Comparison of ENCODE assay signal across 7 mouse cellular contexts in the genomic region with DNA sequence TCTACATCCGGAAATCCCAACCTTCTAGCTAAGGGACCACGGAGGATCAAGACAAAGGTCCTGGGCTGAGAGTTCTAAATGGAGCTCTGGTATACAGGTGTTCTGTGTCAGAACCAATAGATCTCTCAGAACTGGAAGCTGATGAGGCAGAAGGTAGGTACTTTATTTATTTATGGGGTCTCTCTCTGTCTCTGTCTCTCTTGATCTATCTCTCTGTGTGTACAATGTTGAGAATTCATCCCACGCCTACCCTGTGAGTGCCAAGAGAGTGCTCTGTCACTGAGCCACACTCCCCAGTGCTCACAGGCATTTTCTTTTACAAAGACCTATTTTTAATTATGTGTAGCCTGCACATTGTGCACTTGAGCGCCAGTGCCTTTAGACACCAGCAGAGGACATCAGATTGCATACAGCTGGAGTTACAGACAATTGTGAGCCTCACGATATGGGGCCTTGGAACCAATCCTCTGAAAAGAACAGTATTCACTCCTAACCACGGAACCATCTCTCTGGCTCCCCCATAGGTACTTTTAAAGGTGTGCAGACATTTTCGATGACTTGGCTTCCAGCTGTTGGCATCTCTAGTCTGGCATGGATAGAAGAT. TPM values are rescaled to one million over a fixed set of nuclear protein-coding genes. Genes with fewer than 3 reads are reported as not detected.
DNase-seq lines count a peak whose midpoint lies in the region; ATAC-seq and TF ChIP-seq lines count a peak whose summit lies in the region.

A gene (minus strand): TSS at position 51 of the 604 bp plus-strand sequence.

- no peak for TF ChIP-seq CTCF in C2C12 (IDR thresholded peaks at IDR 0.05; ENCODE audit: control insufficient read depth, insufficient read depth, insufficient read length)
- TF ChIP-seq CTCF in stomach, postnatal 0 days (IDR thresholded peaks at IDR 0.05; ENCODE audit: low read depth) = peak; percentile 19; the same call in 1 of the 2 replicates

- H3K4me3 ChIP-seq in C2C12 (ENCODE audit: insufficient read depth, poor library complexity, severe bottlenecking) = no peak within 1 kb of the TSS
- no peak within 1 kb of the TSS for H3K4me3 ChIP-seq in forebrain, embryonic 11.5 days (ENCODE audit: low read depth, low read length)
- no peak within 1 kb of the TSS for H3K4me3 ChIP-seq in liver, embryonic 11.5 days (ENCODE audit: low read depth, low read length)
- H3K4me3 ChIP-seq in stomach, postnatal 0 days (ENCODE audit: low read depth, low read length) = no peak within 1 kb of the TSS

- no peaks in the 10 kb centered on the region for H3K79me3 ChIP-seq in C2C12 (ENCODE audit: low read depth)

- no peaks in the 10 kb centered on the region for H3K27me3 ChIP-seq in C2C12 (ENCODE audit: control insufficient read depth, insufficient read depth, insufficient read length)
- no peaks in the 10 kb centered on the region for H3K27me3 ChIP-seq in forebrain, embryonic 11.5 days (ENCODE audit: control insufficient read depth, insufficient read depth, low read length)
- no peaks in the 10 kb centered on the region for H3K27me3 ChIP-seq in liver, embryonic 11.5 days (replicated peaks; ENCODE audit: control insufficient read depth, insufficient read depth, low read length)
- no peaks in the 10 kb centered on the region for H3K27me3 ChIP-seq in stomach, postnatal 0 days (ENCODE audit: control insufficient read depth, insufficient read depth, low read length)

- H3K9me3 ChIP-seq in forebrain, embryonic 11.5 days (ENCODE audit: control insufficient read depth, low read length) = no peaks in the 10 kb centered on the region
- no peaks in the 10 kb centered on the region for H3K9me3 ChIP-seq in liver, embryonic 11.5 days (ENCODE audit: control insufficient read depth, low read length)
- no peaks in the 10 kb centered on the region for H3K9me3 ChIP-seq in stomach, postnatal 0 days (ENCODE audit: control insufficient read depth, low read length)

- 66% methylated on average over 7 of the region's 7 CpGs for WGBS in forebrain, embryonic 11.5 days
- 72% methylated on average over 7 of the region's 7 CpGs for WGBS in liver, embryonic 11.5 days
- 63% methylated on average over 7 of the region's 7 CpGs for WGBS in stomach, postnatal 0 days

- H3K79me2 ChIP-seq in C2C12 (ENCODE audit: control insufficient read depth, insufficient read depth) = no peaks in the 10 kb centered on the region

- H3K36me3 ChIP-seq in C2C12 (ENCODE audit: control insufficient read depth, insufficient read depth) = no peaks in the 10 kb centered on the region
- H3K36me3 ChIP-seq in forebrain, embryonic 11.5 days (ENCODE audit: control insufficient read depth, insufficient read depth, low read length) = no peaks in the 10 kb centered on the region
- no peaks in the 10 kb centered on the region for H3K36me3 ChIP-seq in liver, embryonic 11.5 days (ENCODE audit: control insufficient read depth, insufficient read depth, low read length)
- H3K36me3 ChIP-seq in stomach, postnatal 0 days (ENCODE audit: control insufficient read depth, insufficient read depth, low read length) = no peaks in the 10 kb centered on the region

- no peak within 1 kb of the TSS for H3ac ChIP-seq in C2C12 (ENCODE audit: control insufficient read depth, insufficient read length, low read depth)

- peak; percentile 26 for DNase-seq in ES-CJ7 (ENCODE audit: low read depth, low spot score)
- no peak for DNase-seq in forebrain, embryonic 11.5 days (ENCODE audit: low spot score)
- no peak for DNase-seq in liver, embryonic 11.5 days (ENCODE audit: low spot score)
- DNase-seq in stomach, postnatal 0 days (ENCODE audit: low spot score) = no peak
- no peak for DNase-seq in embryo, embryonic 9.5 days (ENCODE audit: extremely low spot score)

- H3K27ac ChIP-seq in forebrain, embryonic 11.5 days (ENCODE audit: low read depth, low read length) = no peak within 1 kb of the TSS
- no peak within 1 kb of the TSS for H3K27ac ChIP-seq in liver, embryonic 11.5 days (ENCODE audit: low read depth, low read length)
- no peak within 1 kb of the TSS for H3K27ac ChIP-seq in stomach, postnatal 0 days (replicated peaks)

- no peak for ATAC-seq in forebrain, embryonic 11.5 days (replicated peaks; ENCODE audit: low FRiP score)
- no peak for ATAC-seq in hematopoietic stem cell, adult 5-6 weeks (replicated peaks in 1 of 2; ENCODE audit: insufficient read depth in 1 of 2, low FRiP score in 2 of 2, low TSS enrichment in 1 of 2, low read depth in 1 of 2, poor library complexity in 2 of 2, severe bottlenecking in 2 of 2)
- ATAC-seq in liver, embryonic 11.5 days (replicated peaks; ENCODE audit: low FRiP score) = no peak
- no peak for ATAC-seq in stomach, postnatal 0 days (ENCODE audit: low FRiP score, low TSS enrichment)

- TF ChIP-seq EP300 in stomach, postnatal 0 days (optimal IDR thresholded peaks at IDR 0.05) = no peak

- H3K4me1 ChIP-seq in forebrain, embryonic 11.5 days (replicated peaks; ENCODE audit: control insufficient read depth, insufficient read depth, low read length) = no peaks in the 10 kb centered on the region
- H3K4me1 ChIP-seq in liver, embryonic 11.5 days (replicated peaks; ENCODE audit: control insufficient read depth, insufficient read depth, low read length) = peaks cover 2% of the 10 kb centered on the region; the same call in 1 of the 2 replicates
- H3K4me1 ChIP-seq in stomach, postnatal 0 days (replicated peaks; ENCODE audit: control insufficient read depth, insufficient read depth) = no peaks in the 10 kb centered on the region

- no peak within 1 kb of the TSS for H3K4me2 ChIP-seq in forebrain, embryonic 11.5 days (ENCODE audit: low read depth, low read length, severe bottlenecking)
- no peak within 1 kb of the TSS for H3K4me2 ChIP-seq in liver, embryonic 11.5 days
- no peak within 1 kb of the TSS for H3K4me2 ChIP-seq in stomach, postnatal 0 days (replicated peaks; ENCODE audit: low read depth)

- H3K9ac ChIP-seq in forebrain, embryonic 11.5 days (ENCODE audit: low read length) = no peak within 1 kb of the TSS
- H3K9ac ChIP-seq in liver, embryonic 11.5 days (ENCODE audit: low read depth, low read length) = no peak within 1 kb of the TSS
- H3K9ac ChIP-seq in stomach, postnatal 0 days (ENCODE audit: low read length) = no peak within 1 kb of the TSS

TF ChIP-seq in C2C12, 6 proteins besides CTCF, POLR2A, EP300 and RAD21:
- TF ChIP-seq MYOG (IDR thresholded peaks at IDR 0.05; ENCODE audit: control insufficient read depth, extremely low read depth, insufficient read length) (no peak), CEBPB (IDR thresholded peaks at IDR 0.05; ENCODE audit: low read depth) (no peak), FOSL1 (IDR thresholded peaks at IDR 0.05; ENCODE audit: insufficient read depth, low read length, poor library complexity, severe bottlenecking) (no peak), USF1 (IDR thresholded peaks at IDR 0.05; ENCODE audit: low read depth) (no peak)

RNA-seq across cellular contexts. Expression of the gene that starts here (rescaled TPM):
- 205 TPM for polyA plus RNA-seq in C2C12 (2012; fragmentation: generic; extraction: Trizol)
- polyA plus RNA-seq in forebrain, embryonic 11.5 days (2014; fragmentation: Nextera tagmentation; extraction: Ambion mirVana) = 237 and 241 TPM in 2 replicates
- 227 and 285 TPM in 2 replicates for total RNA-seq in hematopoietic stem cell, adult 5-6 weeks (2017)
- 397 and 398 TPM in 2 replicates for polyA plus RNA-seq in liver, embryonic 11.5 days (2014; fragmentation: Nextera tagmentation; extraction: Ambion mirVana)
- 112 and 126 TPM in 2 replicates for polyA plus RNA-seq in stomach, postnatal 0 days (2015; fragmentation: Nextera tagmentation; extraction: Ambion mirVana)
